Mouse (Mus musculus): ENCODE data around the gene Stmn1. TPM values are rescaled to one million over a fixed set of nuclear protein-coding genes. Genes with fewer than 3 reads are reported as not detected.

Stmn1 gene
- polyA plus RNA-seq, 1 experiment, result 44.5 TPM

DNA sequence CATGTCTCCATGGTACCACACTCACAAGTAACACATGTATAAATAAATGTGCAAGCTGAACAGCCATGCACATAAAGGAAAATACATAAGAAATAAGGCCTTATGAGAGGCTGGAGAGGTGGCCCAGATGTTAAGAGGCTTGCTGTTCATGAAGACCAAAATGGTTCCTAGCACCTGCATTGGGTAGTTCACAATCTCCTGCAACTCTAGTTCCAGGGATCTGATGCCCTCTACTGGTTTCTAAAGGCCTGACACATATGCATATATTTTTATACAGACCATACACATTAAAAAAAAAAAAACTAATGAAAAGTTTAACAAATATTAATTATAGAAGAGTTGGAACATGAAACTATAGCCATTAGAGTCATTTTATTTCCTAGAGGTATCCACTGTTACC is 3.3 kb downstream of the Stmn1 start:
- TF ChIP-seq GATA1 (IDR thresholded peaks at IDR 0.05; ENCODE audit: low read length), result no peak

DNA sequence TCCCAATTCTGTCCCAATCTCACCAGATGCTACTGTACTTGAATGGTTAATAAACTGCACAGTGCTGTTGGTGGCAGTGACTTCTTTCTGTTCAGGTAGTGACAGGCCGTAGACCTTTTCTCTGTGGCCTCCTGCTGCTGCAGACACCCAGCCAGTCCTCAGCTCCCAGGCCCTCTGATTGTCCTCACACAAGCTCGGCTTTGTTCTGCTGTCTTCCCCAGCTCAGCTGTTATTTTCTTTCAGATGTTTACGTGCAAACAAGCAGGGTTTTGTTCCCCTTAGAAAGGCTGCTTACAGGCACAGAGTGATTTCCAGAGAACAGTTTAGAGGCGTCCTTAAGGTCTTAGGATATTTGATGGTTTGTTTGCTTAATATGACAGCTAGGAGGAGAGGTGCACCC is 5.6 kb downstream of the Stmn1 start:
- no peak for TF ChIP-seq GATA1 (IDR thresholded peaks at IDR 0.05; ENCODE audit: low read length)

- TF ChIP-seq GATA1 (IDR thresholded peaks at IDR 0.05; ENCODE audit: low read length), result no peak
These were observed 6.1 kb downstream of the Stmn1 start for GRCm38 (mm10) chr4:134474240-134474639.

DNA sequence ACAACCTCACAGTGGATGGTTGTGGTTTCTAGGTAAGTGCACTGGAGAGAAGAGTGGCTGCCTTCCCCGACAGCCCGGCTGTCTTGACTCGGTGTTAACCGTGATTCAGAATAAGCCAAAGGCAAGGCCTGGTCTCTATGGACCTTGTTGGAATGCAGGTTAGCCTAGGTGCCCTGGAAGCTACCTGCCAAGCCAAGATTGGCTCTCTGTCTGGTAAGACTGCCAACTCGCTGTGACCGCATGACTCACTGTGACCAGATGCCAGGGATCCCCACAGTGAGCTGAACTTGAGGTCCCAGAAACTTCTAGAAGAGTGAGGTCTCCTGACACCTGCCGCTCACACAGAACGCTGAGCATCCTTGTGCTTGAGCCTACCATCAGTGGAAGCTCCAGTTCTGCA is 8.8 kb downstream of the Stmn1 start:
- no peak for TF ChIP-seq GATA1 (IDR thresholded peaks at IDR 0.05; ENCODE audit: low read length)

DNA sequence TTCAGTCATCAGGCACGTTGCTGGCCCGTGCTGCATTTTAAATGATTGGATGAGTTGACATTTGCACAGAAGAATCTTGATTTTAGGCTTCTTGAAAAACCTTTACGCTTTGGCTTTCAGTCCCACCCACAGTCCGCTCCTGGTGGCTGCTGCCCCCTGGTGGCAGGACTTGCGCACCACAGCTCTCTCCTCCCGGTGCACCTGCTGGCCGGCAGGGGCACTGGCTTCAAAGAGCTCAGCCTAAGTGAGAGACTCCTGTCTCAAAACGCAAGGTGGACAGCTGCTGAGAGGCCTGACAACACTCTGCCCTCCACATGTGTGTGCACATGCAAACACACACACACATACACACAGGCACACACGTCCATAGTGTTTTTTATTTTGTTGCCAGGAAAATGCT is 9.9 kb downstream of the Stmn1 start:
- TF ChIP-seq GATA1 (IDR thresholded peaks at IDR 0.05; ENCODE audit: low read length), result no peak

DNA sequence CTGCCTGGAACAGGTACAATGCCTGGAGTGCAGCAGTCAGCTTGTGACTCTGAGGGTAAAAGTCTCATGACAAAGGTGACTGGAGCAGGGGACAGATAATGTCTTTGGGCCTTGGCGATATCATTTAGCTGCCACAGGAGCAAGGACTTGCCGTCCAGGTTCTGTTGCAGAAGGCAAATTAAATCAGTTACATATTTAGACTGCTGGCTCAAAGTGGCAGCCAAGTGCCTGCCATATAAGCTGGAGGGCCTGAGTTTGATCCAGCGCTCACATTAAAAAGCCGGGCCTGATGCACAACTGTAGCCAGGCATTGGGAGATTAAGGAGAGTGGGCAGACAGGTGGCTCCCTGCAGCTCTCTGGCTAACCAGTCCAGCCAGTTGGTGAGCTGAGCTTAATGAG is 11.7 kb downstream of the Stmn1 start:
- no peak for TF ChIP-seq GATA1 (IDR thresholded peaks at IDR 0.05; ENCODE audit: low read length)

- no peak for TF ChIP-seq GATA1 (IDR thresholded peaks at IDR 0.05; ENCODE audit: low read length)
These were observed 12.7 kb downstream of the Stmn1 start for GRCm38 (mm10) chr4:134480864-134481263.

DNA sequence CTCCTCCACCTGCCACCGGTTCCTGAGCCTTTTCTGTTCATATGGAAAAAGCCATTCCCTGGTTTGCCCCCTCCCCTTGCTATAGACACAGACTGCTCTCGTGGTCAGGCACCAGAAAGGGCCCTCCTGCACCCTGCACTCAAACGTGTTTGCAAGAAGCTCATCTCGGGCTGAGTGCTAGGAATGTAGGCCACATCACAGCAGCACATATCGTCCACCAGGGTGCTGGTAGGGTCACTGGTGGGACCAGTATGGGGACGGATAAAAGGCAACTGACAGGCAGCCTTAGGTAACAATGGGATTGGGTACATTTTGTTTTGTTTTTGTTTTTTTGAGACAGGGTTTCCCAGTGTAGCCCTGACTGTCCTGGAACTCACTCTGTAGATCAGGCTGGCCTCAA is 13.2 kb downstream of the Stmn1 start:
- no peak for TF ChIP-seq GATA1 (IDR thresholded peaks at IDR 0.05; ENCODE audit: low read length)

DNA sequence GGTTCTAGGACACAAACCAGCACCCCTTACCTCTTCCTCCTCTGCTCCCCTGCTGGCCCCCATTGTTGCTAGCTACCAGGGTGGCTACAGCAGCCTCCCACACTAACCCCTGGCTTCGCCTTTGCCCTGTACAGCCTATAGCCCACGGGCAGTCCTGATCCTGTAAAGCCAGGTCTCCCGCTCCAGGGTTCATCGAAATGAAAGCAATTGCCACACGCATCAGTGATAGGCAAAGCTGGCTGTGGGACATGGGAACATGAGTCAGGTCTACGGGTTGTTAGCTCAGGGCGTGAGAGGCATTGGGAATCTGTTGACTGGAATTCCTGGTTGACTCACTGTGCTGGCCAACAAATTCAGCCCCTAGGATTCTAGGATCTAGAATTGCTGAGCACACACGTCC is 14.3 kb downstream of the Stmn1 start:
- no peak for TF ChIP-seq GATA1 (IDR thresholded peaks at IDR 0.05; ENCODE audit: low read length)

DNA sequence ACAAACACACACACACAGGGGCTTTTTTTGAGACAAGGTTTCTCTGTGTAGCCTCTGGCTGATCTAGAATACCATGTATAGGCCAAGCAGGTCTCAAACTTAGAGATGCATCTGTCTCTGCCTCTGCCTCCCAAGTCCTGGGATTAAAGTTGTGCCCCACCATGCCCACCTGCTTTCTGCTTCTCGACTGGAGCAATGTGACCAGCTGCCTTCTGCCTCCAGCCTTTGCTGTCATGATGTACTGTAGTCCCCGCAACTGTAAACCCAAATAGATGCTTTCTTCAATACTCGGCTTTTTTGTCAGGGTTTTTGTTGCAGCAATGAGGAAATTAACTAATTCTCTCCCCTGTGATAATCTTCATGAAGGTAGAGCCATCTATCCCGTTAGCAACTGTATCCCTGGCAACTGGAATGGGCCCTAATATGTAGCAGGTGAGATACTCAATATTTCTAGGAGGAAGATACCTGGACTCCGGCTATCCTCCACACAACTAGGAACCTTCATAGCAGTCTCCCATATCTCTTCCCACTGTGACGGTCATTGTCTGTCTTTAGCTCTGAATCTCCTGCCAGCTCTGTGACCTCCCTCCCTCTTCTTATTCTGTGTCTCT is 15.1 kb downstream of the Stmn1 start:
- no peak for TF ChIP-seq GATA1 (IDR thresholded peaks at IDR 0.05; ENCODE audit: low read length)

- no peak for TF ChIP-seq GATA1 (IDR thresholded peaks at IDR 0.05; ENCODE audit: low read length)
These were observed 15.6 kb downstream of the Stmn1 start for GRCm38 (mm10) chr4:134483696-134484095.

DNA sequence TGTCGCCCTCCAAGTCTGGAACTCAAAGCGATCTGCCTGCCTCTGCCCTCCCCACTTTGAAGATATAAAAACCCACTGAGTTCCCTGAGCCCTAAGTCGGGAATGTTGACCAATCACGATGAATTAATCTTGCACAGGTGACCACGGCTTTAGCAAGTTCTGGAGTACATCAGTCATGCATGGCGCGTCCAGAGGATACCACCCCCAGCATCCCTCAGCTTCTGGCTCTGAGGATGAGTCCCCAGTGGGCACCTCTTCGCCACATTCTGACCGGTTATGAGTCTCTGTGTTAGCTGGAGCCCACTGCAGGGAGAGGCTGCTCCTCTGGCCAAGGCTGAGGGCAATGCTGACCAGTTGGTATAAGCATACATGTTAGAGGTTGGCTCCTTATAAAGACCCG is 16.1 kb downstream of the Stmn1 start:
- no peak for TF ChIP-seq GATA1 (IDR thresholded peaks at IDR 0.05; ENCODE audit: low read length)

DNA sequence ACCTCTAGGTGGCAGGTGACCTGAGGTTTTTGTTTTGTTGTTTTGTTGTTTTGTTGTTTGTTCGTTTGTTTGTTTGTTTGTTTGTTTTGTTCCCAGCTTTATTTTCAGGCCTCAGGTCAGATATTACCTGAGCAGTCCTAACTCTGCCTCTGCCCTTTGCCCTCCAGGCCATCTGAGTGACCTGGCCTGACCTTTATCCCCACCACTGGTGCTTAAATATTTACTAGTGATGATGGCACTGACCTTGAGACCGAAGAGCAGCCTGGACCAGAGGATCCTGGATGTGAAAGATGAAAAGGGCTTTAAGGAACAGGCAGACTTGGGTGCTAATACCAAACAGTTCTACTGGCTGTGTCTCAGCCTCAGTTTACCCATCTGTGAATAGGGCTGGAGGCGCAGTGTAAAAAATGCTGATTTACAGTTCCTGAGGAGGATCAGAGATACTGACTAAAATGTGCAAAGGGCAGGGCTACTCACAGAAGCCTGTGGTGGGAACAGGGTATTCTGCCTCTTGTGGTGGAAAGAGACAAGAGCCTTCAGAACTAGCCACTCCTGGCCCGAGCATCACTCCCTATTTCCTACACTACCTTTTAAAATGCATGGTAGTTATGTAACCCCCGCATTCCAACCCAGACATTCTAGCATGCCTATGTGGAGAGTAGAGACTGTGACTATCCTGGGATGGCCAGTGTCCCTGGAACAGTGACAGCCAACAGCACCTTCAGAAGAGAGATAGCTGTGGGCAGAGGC is 17.2 kb downstream of the Stmn1 start:
- TF ChIP-seq GATA1 (IDR thresholded peaks at IDR 0.05; ENCODE audit: low read length), result no peak

DNA sequence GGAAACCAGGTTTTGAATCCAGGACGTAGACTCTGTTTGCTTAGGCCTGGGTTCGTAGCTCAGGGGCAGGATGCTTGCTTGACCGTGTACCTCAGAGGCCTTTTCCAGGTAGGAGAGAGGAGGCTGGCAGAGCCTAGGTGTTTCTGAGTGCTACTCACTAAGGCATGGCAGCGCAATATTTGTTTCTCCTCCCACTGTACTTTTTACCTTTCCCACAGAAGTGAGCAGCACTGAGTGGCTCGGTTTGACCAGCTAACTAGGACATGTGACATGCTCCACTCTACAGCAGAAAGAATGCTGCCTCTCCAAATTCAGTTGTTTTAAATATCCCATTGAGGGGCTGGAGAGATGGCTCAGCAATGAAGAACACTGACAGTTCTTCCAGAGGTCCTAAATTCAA is 20.1 kb downstream of the Stmn1 start:
- no peak for TF ChIP-seq GATA1 (IDR thresholded peaks at IDR 0.05; ENCODE audit: low read length)

DNA sequence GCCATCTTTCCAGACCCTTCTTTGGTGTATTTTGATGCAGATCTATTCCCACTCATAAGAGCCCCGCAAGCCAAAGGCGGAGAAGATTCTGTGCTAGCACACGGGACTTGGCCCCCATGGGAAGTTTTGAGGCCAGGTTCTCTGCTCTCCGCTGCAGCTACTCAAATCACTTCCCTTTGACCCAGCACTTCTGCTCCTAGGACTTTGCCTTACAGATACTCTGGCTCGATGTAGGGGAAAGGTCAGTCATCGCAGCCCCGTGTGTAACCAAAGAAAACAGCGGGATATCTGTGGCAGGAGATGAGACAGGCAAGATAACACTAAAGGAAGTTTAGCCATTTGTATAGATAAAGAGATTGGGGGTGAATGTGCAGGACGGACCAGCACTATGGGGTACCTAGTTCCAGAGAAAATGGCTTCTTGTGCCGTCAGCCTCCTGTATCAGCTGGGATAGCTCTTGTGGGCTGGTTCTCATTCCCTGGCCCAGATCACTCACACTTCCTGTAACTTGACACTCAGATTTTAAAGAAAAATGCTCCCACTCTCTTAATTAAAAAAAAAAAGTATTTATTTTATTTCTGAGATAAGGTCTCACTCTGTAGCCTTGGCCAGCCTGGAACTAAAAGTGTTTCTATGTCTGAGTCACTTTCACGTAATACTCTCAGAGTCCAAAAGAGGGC is 22.0 kb downstream of the Stmn1 start:
- no peak for TF ChIP-seq GATA1 (IDR thresholded peaks at IDR 0.05; ENCODE audit: low read length)

DNA sequence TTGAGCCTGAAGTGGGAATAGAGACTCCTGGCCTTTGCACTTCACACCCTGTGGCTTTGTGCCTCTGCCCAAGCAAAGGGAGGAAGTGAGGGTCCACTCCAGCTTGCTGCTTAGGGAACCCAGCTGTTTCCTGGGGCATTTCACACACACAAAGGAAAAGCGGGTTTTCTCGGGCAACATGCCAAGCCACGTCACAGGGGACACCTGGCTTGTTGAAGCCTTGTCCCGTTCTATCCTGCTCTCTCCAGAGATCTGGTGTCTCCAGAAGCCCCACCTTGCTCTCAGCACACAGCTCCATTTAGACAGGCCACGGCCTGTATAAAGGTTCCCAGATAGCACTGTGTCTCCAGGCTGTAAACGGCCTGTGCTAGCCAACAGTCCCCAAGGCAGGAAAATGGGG is 23.6 kb downstream of the Stmn1 start:
- no peak for TF ChIP-seq GATA1 (IDR thresholded peaks at IDR 0.05; ENCODE audit: low read length)

All from G1E-ER4 (cell line).